Mouse (Mus musculus): ENCODE results near the gene Numb. TPM values are rescaled to one million over a fixed set of nuclear protein-coding genes. Genes with fewer than 3 reads are reported as not detected.

Numb gene
- polyA plus RNA-seq, 1 experiment from 2014 or later: 52.6 TPM

DNA sequence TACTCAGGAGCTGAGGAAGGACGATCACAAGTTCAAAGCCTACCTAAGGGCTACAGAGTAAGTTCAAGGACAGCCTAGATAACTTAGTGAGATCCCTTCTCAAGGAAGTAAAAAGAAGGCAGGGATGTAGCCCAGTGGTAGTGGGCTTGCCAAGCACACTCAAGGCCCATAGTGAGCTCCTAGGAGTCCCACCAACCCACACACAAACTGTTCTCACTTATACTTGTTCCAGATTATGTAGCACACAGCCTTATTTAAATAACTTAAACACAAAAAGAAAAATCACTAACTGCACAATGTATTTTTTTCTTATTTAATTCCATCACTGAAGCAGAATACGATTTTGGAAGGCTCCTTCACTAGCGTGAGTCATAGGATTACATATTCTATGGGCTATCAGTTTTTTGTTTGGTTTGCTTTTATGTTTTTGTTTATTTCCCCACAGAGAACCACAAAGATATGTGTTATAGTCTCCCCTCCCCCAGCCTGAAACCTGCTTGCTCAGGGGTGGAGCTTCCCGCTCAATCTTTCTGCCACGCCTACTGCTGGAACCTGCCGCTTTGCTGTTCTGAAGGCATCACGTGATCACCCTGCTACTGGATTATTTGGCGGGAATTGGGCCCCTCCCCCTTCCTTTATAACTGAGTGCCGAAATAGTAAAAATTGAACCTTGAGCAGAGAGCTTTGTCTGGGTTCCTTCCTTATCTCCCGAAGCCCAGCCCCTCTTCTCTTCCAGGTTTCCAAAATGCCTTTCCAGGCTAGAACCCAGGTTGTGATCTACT, 80.1 kb downstream of the Numb start:
- Histone ChIP-seq H3K9me3 (ENCODE audit: low read length) (no peaks in the 10 kb centered on the region), H3K4me1 (ENCODE audit: insufficient read depth, low read depth, low read length) (no peaks in the 10 kb centered on the region), H3K27ac (ENCODE audit: low read length) (no peak overlapping the region), H3K36me3 (ENCODE audit: insufficient read depth, low read length) (0 out of 2 replicates have a peak, but pooled peaks cover 7% of the 10 kb centered on the region), H3K4me2 (replicated peaks; ENCODE audit: low read depth, low read length) (no peak overlapping the region), H3K9ac (replicated peaks; ENCODE audit: low read depth) (no peak overlapping the region), H3K27me3 (replicated peaks; ENCODE audit: insufficient read depth, low read length) (no peaks in the 10 kb centered on the region), H3K4me3 (ENCODE audit: low read depth, low read length) (no peak overlapping the region)
- ATAC-seq: no peak
- DNase-seq (ENCODE audit: low spot score): no peak
- TF ChIP-seq EP300 (IDR thresholded peaks at IDR 0.05) (no peak), CTCF (IDR thresholded peaks at IDR 0.05) (no peak)
- WGBS: 87% methylated on average over 10 of the region's 10 CpGs

- WGBS: 92% methylated on average over 3 of the region's 3 CpGs
- DNase-seq (ENCODE audit: low spot score) (no peak), ATAC-seq (no peak)
- no peaks in the 10 kb centered on the region for H3K9me3 ChIP-seq (ENCODE audit: low read length)
- no peaks in the 10 kb centered on the region for H3K4me1 ChIP-seq (ENCODE audit: insufficient read depth, low read depth, low read length)
- H3K27ac ChIP-seq (ENCODE audit: low read length): no peak overlapping the region
- no peak overlapping the region for H3K9ac ChIP-seq (replicated peaks; ENCODE audit: low read depth)
- H3K27me3 ChIP-seq (replicated peaks; ENCODE audit: insufficient read depth, low read length): no peaks in the 10 kb centered on the region
- no peak overlapping the region for H3K4me3 ChIP-seq (ENCODE audit: low read depth, low read length)
- TF ChIP-seq CTCF (IDR thresholded peaks at IDR 0.05) (no peak), EP300 (IDR thresholded peaks at IDR 0.05) (no peak)
- H3K36me3 ChIP-seq (ENCODE audit: insufficient read depth, low read length): 0 out of 2 replicates have a peak, but pooled peaks cover 10% of the 10 kb centered on the region
- H3K4me2 ChIP-seq (replicated peaks; ENCODE audit: low read depth, low read length): no peak overlapping the region
Observed at GRCm38 (mm10) chr12:83833979-83834378, 87.8 kb downstream of the Numb start.

- 85% methylated on average over 3 of the region's 3 CpGs for WGBS
- H3K9me3 ChIP-seq (ENCODE audit: low read length): no peaks in the 10 kb centered on the region
- DNase-seq (ENCODE audit: low spot score) (no peak), ATAC-seq (no peak)
- no peak overlapping the region for H3K9ac ChIP-seq (replicated peaks; ENCODE audit: low read depth)
- TF ChIP-seq EP300 (IDR thresholded peaks at IDR 0.05): no peak
- no peak for TF ChIP-seq CTCF (IDR thresholded peaks at IDR 0.05)
- H3K36me3 ChIP-seq (ENCODE audit: insufficient read depth, low read length): 0 out of 2 replicates have a peak, but pooled peaks cover 7% of the 10 kb centered on the region
- H3K27ac ChIP-seq (ENCODE audit: low read length): no peak overlapping the region
- H3K27me3 ChIP-seq (replicated peaks; ENCODE audit: insufficient read depth, low read length): no peaks in the 10 kb centered on the region
- no peaks in the 10 kb centered on the region for H3K4me1 ChIP-seq (ENCODE audit: insufficient read depth, low read depth, low read length)
- H3K4me3 ChIP-seq (ENCODE audit: low read depth, low read length): no peak overlapping the region
- H3K4me2 ChIP-seq (replicated peaks; ENCODE audit: low read depth, low read length): no peak overlapping the region
Observed at GRCm38 (mm10) chr12:83830424-83830823, 91.3 kb downstream of the Numb start.

- Histone ChIP-seq H3K9ac (replicated peaks; ENCODE audit: low read depth) (no peak overlapping the region), H3K4me1 (ENCODE audit: insufficient read depth, low read depth, low read length) (no peaks in the 10 kb centered on the region), H3K4me2 (replicated peaks; ENCODE audit: low read depth, low read length) (no peak overlapping the region), H3K9me3 (ENCODE audit: low read length) (no peaks in the 10 kb centered on the region), H3K27ac (ENCODE audit: low read length) (no peak overlapping the region), H3K36me3 (ENCODE audit: insufficient read depth, low read length) (no peaks in the 10 kb centered on the region), H3K27me3 (replicated peaks; ENCODE audit: insufficient read depth, low read length) (no peaks in the 10 kb centered on the region), H3K4me3 (ENCODE audit: low read depth, low read length) (no peak overlapping the region)
- DNase-seq (ENCODE audit: low spot score) (no peak), ATAC-seq (no peak)
- 72% methylated on average over 1 of the region's 1 CpGs for WGBS
- TF ChIP-seq EP300 (IDR thresholded peaks at IDR 0.05): no peak
- no peak for TF ChIP-seq CTCF (IDR thresholded peaks at IDR 0.05)
Observed at GRCm38 (mm10) chr12:83816616-83817015, 105.1 kb downstream of the Numb start.

- no peak for DNase-seq (ENCODE audit: low spot score)
- no peak overlapping the region for H3K4me3 ChIP-seq (ENCODE audit: low read depth, low read length)
- H3K27me3 ChIP-seq (replicated peaks; ENCODE audit: insufficient read depth, low read length): no peaks in the 10 kb centered on the region
- no peak for ATAC-seq
- WGBS: 91% methylated on average over 3 of the region's 3 CpGs
- no peaks in the 10 kb centered on the region for H3K9me3 ChIP-seq (ENCODE audit: low read length)
- H3K9ac ChIP-seq (replicated peaks; ENCODE audit: low read depth): no peak overlapping the region
- peaks cover 3% of the 10 kb centered on the region for H3K36me3 ChIP-seq (ENCODE audit: insufficient read depth, low read length)
- no peak for TF ChIP-seq EP300 (IDR thresholded peaks at IDR 0.05)
- no peak for TF ChIP-seq CTCF (IDR thresholded peaks at IDR 0.05)
- no peaks in the 10 kb centered on the region for H3K4me1 ChIP-seq (ENCODE audit: insufficient read depth, low read depth, low read length)
- H3K27ac ChIP-seq (ENCODE audit: low read length): no peak overlapping the region
- no peak overlapping the region for H3K4me2 ChIP-seq (replicated peaks; ENCODE audit: low read depth, low read length)
Observed at GRCm38 (mm10) chr12:83811901-83812300, 109.8 kb downstream of the Numb start.

- H3K36me3 ChIP-seq (ENCODE audit: insufficient read depth, low read length): peaks cover 63% of the 10 kb centered on the region
- 89% methylated on average over 7 of the region's 7 CpGs for WGBS
- H3K4me3 ChIP-seq (ENCODE audit: low read depth, low read length): no peak overlapping the region
- no peaks in the 10 kb centered on the region for H3K9me3 ChIP-seq (ENCODE audit: low read length)
- TF ChIP-seq EP300 (IDR thresholded peaks at IDR 0.05): no peak
- TF ChIP-seq CTCF (IDR thresholded peaks at IDR 0.05): no peak
- no peak for DNase-seq (ENCODE audit: low spot score)
- H3K4me2 ChIP-seq (replicated peaks; ENCODE audit: low read depth, low read length): no peak overlapping the region
- H3K4me1 ChIP-seq (ENCODE audit: insufficient read depth, low read depth, low read length): no peaks in the 10 kb centered on the region
- no peak overlapping the region for H3K9ac ChIP-seq (replicated peaks; ENCODE audit: low read depth)
- no peaks in the 10 kb centered on the region for H3K27me3 ChIP-seq (replicated peaks; ENCODE audit: insufficient read depth, low read length)
- no peak for ATAC-seq
- H3K27ac ChIP-seq (ENCODE audit: low read length): no peak overlapping the region
Observed at GRCm38 (mm10) chr12:83803641-83804040, 118.1 kb downstream of the Numb start.

All from lung, postnatal 0 days (tissue).